Mouse (Mus musculus) naive thymus-derived CD4-positive, alpha-beta T cell, adult 2 months (primary cell): Measurements from ENCODE around the gene Gbp3.
A peak's percentile ranks its signal among the peaks of the same experiment; 100 is the strongest.
"Not testable (repeated sequence)": the region's sequence is repeated elsewhere in the genome, so short reads cannot be mapped to it uniquely, and the experiment has no call there.

Experiments
- DNase-seq: peaks from one replicate; pipeline ENCODE4 v3.0.0-alpha.2; 2011; ENCODE audit warnings: low read depth

Gbp3 gene

GRCm38 (mm10) chr3:142559632-142560228 lies at the start of gene Gbp3:
TSS of gene Gbp3 (plus strand) at chr3:142560026.
- peak; percentile 50 for DNase-seq

- DNase-seq = no peak
Observed at GRCm38 (mm10) chr3:142528116-142528515, 31.7 kb upstream of the Gbp3 start.

GRCm38 (mm10) chr3:142529597-142529996 lies 30.2 kb upstream of the Gbp3 start:
- DNase-seq = no peak

- DNase-seq = peak; percentile 83
Observed at GRCm38 (mm10) chr3:142530087-142530953, 29.5 kb upstream of the Gbp3 start, which contains the start of gene Gbp7. TSS of gene Gbp7 (plus strand) at chr3:142530342.

- DNase-seq = no peak
Observed at GRCm38 (mm10) chr3:142531595-142531994, 28.2 kb upstream of the Gbp3 start.

- DNase-seq = peak; percentile 51
Observed at GRCm38 (mm10) chr3:142533185-142533584, 26.6 kb upstream of the Gbp3 start.

GRCm38 (mm10) chr3:142535667-142536066 lies 24.2 kb upstream of the Gbp3 start:
- no peak for DNase-seq

- no peak for DNase-seq
Observed at GRCm38 (mm10) chr3:142541391-142541790, 18.4 kb upstream of the Gbp3 start.

GRCm38 (mm10) chr3:142542776-142543175 lies 17.1 kb upstream of the Gbp3 start:
- not testable (repeated sequence) for DNase-seq

GRCm38 (mm10) chr3:142546690-142547089 lies 13.1 kb upstream of the Gbp3 start:
- peak; percentile 42 for DNase-seq

- DNase-seq = no peak
Observed at GRCm38 (mm10) chr3:142550052-142550676, 9.7 kb upstream of the Gbp3 start.

- no peak for DNase-seq
Observed at GRCm38 (mm10) chr3:142554601-142555000, 5.2 kb upstream of the Gbp3 start.

GRCm38 (mm10) chr3:142555623-142556022 lies 4.2 kb upstream of the Gbp3 start:
- DNase-seq = no peak

GRCm38 (mm10) chr3:142560296-142560948 lies 596 bp downstream of the Gbp3 start:
- peak; percentile 94 for DNase-seq

- DNase-seq = no peak
Observed at GRCm38 (mm10) chr3:142561045-142561646, 1.3 kb downstream of the Gbp3 start.

- no peak for DNase-seq
Observed at GRCm38 (mm10) chr3:142561666-142562065, 1.8 kb downstream of the Gbp3 start.

- DNase-seq = not testable (repeated sequence)
Observed at GRCm38 (mm10) chr3:142567490-142567889, 7.7 kb downstream of the Gbp3 start.

- DNase-seq = no peak
Observed at GRCm38 (mm10) chr3:142570738-142571137, 10.9 kb downstream of the Gbp3 start.

GRCm38 (mm10) chr3:142577108-142577507 lies 17.3 kb downstream of the Gbp3 start:
- no peak for DNase-seq

GRCm38 (mm10) chr3:142578342-142578741 lies 18.5 kb downstream of the Gbp3 start:
- no peak for DNase-seq

GRCm38 (mm10) chr3:142583067-142583466 lies 23.2 kb downstream of the Gbp3 start:
- DNase-seq = no peak

- DNase-seq = no peak
Observed at GRCm38 (mm10) chr3:142587386-142587785, 27.6 kb downstream of the Gbp3 start.
